Mouse (Mus musculus): ENCODE data around the gene Usp24. TPM values are rescaled to one million over a fixed set of nuclear protein-coding genes. Genes with fewer than 3 reads are reported as not detected.

Usp24 gene
- total and polyA plus RNA-seq, 3 experiments = 27.0 to 40.8 (median 31.9) TPM

- Histone ChIP-seq H3K36me3 (ENCODE audit: control insufficient read depth in 1 of 2, insufficient read depth in 2 of 2, low read length in 2 of 2) (peaks cover 8 to 24% of the 10 kb centered on the region in 2 experiments), H3K27me3 (ENCODE audit: control insufficient read depth in 1 of 2, insufficient read depth in 2 of 2, low read length in 2 of 2) (no peaks in the 10 kb centered on the region), H3K27ac (ENCODE audit: control insufficient read depth, low read depth, low read length) (no peak overlapping the region), H3K4me1 (ENCODE audit: control insufficient read depth in 1 of 2, insufficient read depth in 2 of 2, low read length in 2 of 2) (peaks cover 12 to 13% of the 10 kb centered on the region in 2 experiments), H3K79me2 (ENCODE audit: control insufficient read depth, insufficient read depth, low read length, poor library complexity) (peaks cover 39% of the 10 kb centered on the region), H3K9me3 (replicated peaks; ENCODE audit: insufficient read depth, low read length) (no peaks in the 10 kb centered on the region), H3K4me3 (ENCODE audit: control insufficient read depth in 1 of 2, insufficient read depth in 1 of 2, low read depth in 2 of 2, low read length in 2 of 2) (no peak overlapping the region), H3K9ac (ENCODE audit: control insufficient read depth, low read depth, low read length, poor library complexity, severe bottlenecking) (no peak overlapping the region)
- DNase-seq (ENCODE audit: low read depth, low spot score) = peak; percentile 43
- TF ChIP-seq GATA1 (IDR thresholded peaks at IDR 0.05; ENCODE audit: low read depth, low read length) (no peak), KAT2A (conservative IDR thresholded peaks at IDR 0.05; ENCODE audit: low read depth, low read length) (no peak), NRF1 (IDR thresholded peaks at IDR 0.05; ENCODE audit: insufficient read depth, low read depth, low read length, poor library complexity, severe bottlenecking) (no peak), E2F4 (IDR thresholded peaks at IDR 0.05; ENCODE audit: borderline replicate concordance, low read depth, low read length) (no peak), TCF12 (IDR thresholded peaks at IDR 0.05; ENCODE audit: low read depth, low read length) (no peak), POLR2A (IDR thresholded peaks at IDR 0.05; ENCODE audit: control insufficient read depth in 1 of 2, insufficient read depth in 1 of 2, low read depth in 1 of 2, low read length in 2 of 2, poor library complexity in 1 of 2) (no peak), RCOR1 (IDR thresholded peaks at IDR 0.05; ENCODE audit: low read depth, low read length) (no peak), CHD2 (IDR thresholded peaks at IDR 0.05; ENCODE audit: low read length) (no peak), RAD21 (IDR thresholded peaks at IDR 0.05; ENCODE audit: low read depth, low read length) (no peak), USF1 (IDR thresholded peaks at IDR 0.05; ENCODE audit: low read depth, low read length) (no peak), MYC (IDR thresholded peaks at IDR 0.05; ENCODE audit: low read depth, low read length) (no peak), ZC3H11A (IDR thresholded peaks at IDR 0.05; ENCODE audit: low read depth, low read length) (no peak), GABPA (IDR thresholded peaks at IDR 0.05; ENCODE audit: low read depth, low read length) (no peak), POLR2AphosphoS5 (IDR thresholded peaks at IDR 0.05; ENCODE audit: borderline replicate concordance, low read depth, low read length) (no peak)
Measured at GRCm38 (mm10) chr4:106314291-106314690, 1.7 kb upstream of the Usp24 start.

GRCm38 (mm10) chr4:106316351-106317178 is 552 bp downstream of the Usp24 start:
- H3K79me2 ChIP-seq (ENCODE audit: control insufficient read depth, insufficient read depth, low read length, poor library complexity) = peaks cover 56% of the 10 kb centered on the region
- peak; percentile 62 for DNase-seq (ENCODE audit: low read depth, low spot score)
- peaks cover 10 to 33% of the 10 kb centered on the region in 2 experiments for H3K36me3 ChIP-seq (ENCODE audit: control insufficient read depth in 1 of 2, insufficient read depth in 2 of 2, low read length in 2 of 2)
- peaks cover 12 to 13% of the 10 kb centered on the region in 2 experiments for H3K4me1 ChIP-seq (ENCODE audit: control insufficient read depth in 1 of 2, insufficient read depth in 2 of 2, low read length in 2 of 2)
- no peaks in the 10 kb centered on the region for H3K27me3 ChIP-seq (ENCODE audit: control insufficient read depth in 1 of 2, insufficient read depth in 2 of 2, low read length in 2 of 2)
- H3K9me3 ChIP-seq (replicated peaks; ENCODE audit: insufficient read depth, low read length) = no peaks in the 10 kb centered on the region
- peak overlapping the region; percentile 99 for H3K9ac ChIP-seq (ENCODE audit: control insufficient read depth, low read depth, low read length, poor library complexity, severe bottlenecking)
- TF ChIP-seq ZNF384 (IDR thresholded peaks at IDR 0.05; ENCODE audit: low read depth, low read length) (no peak), SIN3A (IDR thresholded peaks at IDR 0.05; ENCODE audit: low read length) (0 out of 2 replicates have a peak, but pooled peaks have one; percentile 16), TAL1 (IDR thresholded peaks at IDR 0.05; ENCODE audit: low read length) (no peak), UBTF (IDR thresholded peaks at IDR 0.05; ENCODE audit: borderline replicate concordance, insufficient read depth, low read depth, low read length) (peak; percentile 52), MAZ (IDR thresholded peaks at IDR 0.05; ENCODE audit: low read depth, low read length) (no peak; the same call in 1 of the 2 replicates), TBP (IDR thresholded peaks at IDR 0.05; ENCODE audit: low read depth, low read length) (no peak)
- peak overlapping the region; percentile 97 to 98 for H3K4me3 ChIP-seq (ENCODE audit: control insufficient read depth in 1 of 2, insufficient read depth in 1 of 2, low read depth in 2 of 2, low read length in 2 of 2)
- H3K27ac ChIP-seq (ENCODE audit: control insufficient read depth, low read depth, low read length) = peak overlapping the region; percentile 78
